ENCODE assay signal across 10 mouse cellular contexts in genomic region chr5:65086522-65086921, GRCm38 (mm10). TPM values are rescaled to one million over a fixed set of nuclear protein-coding genes. Genes with fewer than 3 reads are reported as not detected.
DNase-seq lines count a peak whose midpoint lies in the region; ATAC-seq lines count a peak whose summit lies in the region.
"Had no signal": no experiment of that assay in that cellular context is flagged by ENCODE, and none has a peak within 500 bp of the region (broad histone marks: within the 10 kb centered on the region; RNA-seq: fewer than 3 reads in every experiment).

No protein-coding gene starts in this region.

- H3K9me3 ChIP-seq in kidney, embryonic 14.5 days (ENCODE audit: control insufficient read depth, low read length): no peaks in the 10 kb centered on the region
- H3K9me3 ChIP-seq: limb, embryonic 12.5 days; midbrain, embryonic 10.5 days had no signal

- H3K27me3 ChIP-seq in kidney, embryonic 14.5 days (ENCODE audit: control insufficient read depth, insufficient read depth, low read length): no peaks in the 10 kb centered on the region
- H3K27me3 ChIP-seq: limb, embryonic 12.5 days had no signal

- WGBS in kidney, embryonic 14.5 days: 84% methylated on average over 6 of the region's 6 CpGs

- no peak overlapping the region for H3K9ac ChIP-seq in kidney, embryonic 14.5 days (ENCODE audit: low read depth, low read length)
- H3K9ac ChIP-seq: limb, embryonic 12.5 days had no signal

- DNase-seq in kidney, adult 18-20 months: peak; percentile 70
- peak; percentile 34 to 35 for DNase-seq in adrenal gland, adult 18-20 months (ENCODE audit: low spot score in 2 of 2)
- DNase-seq in lung, postnatal 25 days (ENCODE audit: low spot score): peak; percentile 78
- no peak for DNase-seq in cerebellum, adult 18-20 months

- no peak overlapping the region for H3K4me3 ChIP-seq in kidney, embryonic 14.5 days (ENCODE audit: low read length)
- H3K4me3 ChIP-seq: limb, embryonic 12.5 days; midbrain, embryonic 10.5 days had no signal

- H3K27ac ChIP-seq in kidney, embryonic 14.5 days (ENCODE audit: low read depth, low read length): no peak overlapping the region
- H3K27ac ChIP-seq: limb, embryonic 12.5 days; midbrain, embryonic 10.5 days had no signal

- H3K36me3 ChIP-seq in kidney, embryonic 14.5 days (ENCODE audit: control insufficient read depth, insufficient read depth, low read length): no peaks in the 10 kb centered on the region
- H3K36me3 ChIP-seq: limb, embryonic 12.5 days; midbrain, embryonic 10.5 days had no signal

- H3K4me1 ChIP-seq in kidney, embryonic 14.5 days (ENCODE audit: control insufficient read depth, insufficient read depth, low read length): no peaks in the 10 kb centered on the region
- H3K4me1 ChIP-seq: limb, embryonic 12.5 days; midbrain, embryonic 10.5 days had no signal

- no peak for ATAC-seq in kidney, embryonic 14.5 days (ENCODE audit: low FRiP score, low TSS enrichment)
- peak; percentile 41 for ATAC-seq in granulocyte monocyte progenitor cell, adult 5-6 weeks (replicated peaks; ENCODE audit: poor library complexity, severe bottlenecking)
- ATAC-seq in megakaryocyte progenitor cell, adult 5-6 weeks (replicated peaks; ENCODE audit: poor library complexity): no peak
- no peak for ATAC-seq in frontal cortex, adult (ENCODE audit: low TSS enrichment)

- H3K4me2 ChIP-seq in kidney, embryonic 14.5 days (replicated peaks; ENCODE audit: low read depth, low read length): no peak overlapping the region
- H3K4me2 ChIP-seq: limb, embryonic 12.5 days had no signal

RNA-seq across cellular contexts. Expression of gene Tmem156, which starts 5.4 kb away (rescaled TPM):
- polyA plus RNA-seq in kidney, embryonic 14.5 days (2014; fragmentation: Nextera tagmentation; extraction: Ambion mirVana): 0.13 and 0.31 TPM in 2 replicates
- under 1 TPM; 0.38 to 0.43 TPM for total RNA-seq in adrenal gland, adult 18-20 months (2021)
- total RNA-seq in granulocyte monocyte progenitor cell, adult 5-6 weeks (2014; fragmentation: Nextera tagmentation): 38.6 and 42.1 TPM in 2 replicates
- 49.4 and 62.3 TPM in 2 replicates for total RNA-seq in granulocyte monocyte progenitor cell, adult 5-6 weeks (2017)
- total RNA-seq in megakaryocyte progenitor cell, adult 5-6 weeks (2015): 29.2 and 30.6 TPM in 2 replicates
- 38.0 and 41.3 TPM in 2 replicates for total RNA-seq in megakaryocyte progenitor cell, adult 5-6 weeks (2017)
- polyA plus RNA-seq: limb, embryonic 12.5 days; midbrain, embryonic 10.5 days had no signal

RNA-seq across cellular contexts. Expression of gene Klhl5, which starts 20.8 kb away (rescaled TPM):
- polyA plus RNA-seq in kidney, embryonic 14.5 days (2014; fragmentation: Nextera tagmentation; extraction: Ambion mirVana): 16.1 and 22.4 TPM in 2 replicates
- 10 to 100 TPM; 44.1 to 47.7 TPM for total RNA-seq in adrenal gland, adult 18-20 months (2021)
- total RNA-seq in granulocyte monocyte progenitor cell, adult 5-6 weeks (2014; fragmentation: Nextera tagmentation): 96.8 and 101 TPM in 2 replicates
- total RNA-seq in granulocyte monocyte progenitor cell, adult 5-6 weeks (2017): 73.9 and 75.1 TPM in 2 replicates
- 84.6 and 87.6 TPM in 2 replicates for total RNA-seq in megakaryocyte progenitor cell, adult 5-6 weeks (2015)
- total RNA-seq in megakaryocyte progenitor cell, adult 5-6 weeks (2017): 49.1 and 58.1 TPM in 2 replicates

Comparison
In these comparisons a context has a peak if more than half of its experiments do, and no peak if none do; other contexts are left out.
1. DNase-seq: peak in kidney, adult 18-20 months (single experiment), adrenal gland, adult 18-20 months (2 of 2) and lung, postnatal 25 days (single experiment); none in cerebellum, adult 18-20 months (0 of 2).
2. RNA of gene Tmem156, which starts 5.4 kb away (total RNA-seq): 38.6 to 62.3 TPM in granulocyte monocyte progenitor cell, adult 5-6 weeks and 29.2 to 41.3 TPM in megakaryocyte progenitor cell, adult 5-6 weeks; 0.38 to 0.43 TPM in adrenal gland, adult 18-20 months; every median in the first group is over 10 times any median in the second.